Mouse (Mus musculus): ENCODE data around the gene Gm614. TPM values are rescaled to one million over a fixed set of nuclear protein-coding genes. Genes with fewer than 3 reads are reported as not detected.

The Gm614 gene
- polyA plus RNA-seq (2012; rRNA removed) = not detected in 2 replicates

- no peak within 1 kb of the TSS for H3K27ac ChIP-seq (ENCODE audit: insufficient read depth, low read length)
- TF ChIP-seq POLR2A (IDR thresholded peaks at IDR 0.05; ENCODE audit: borderline replicate concordance, insufficient read depth, low read length) (no peak), CTCF (IDR thresholded peaks at IDR 0.05; ENCODE audit: borderline replicate concordance, insufficient read depth, low read depth, low read length) (no peak)
Measured at GRCm38 (mm10) chrX:101263892-101264291, at the start of gene Gm614. Gene Gm614 (minus strand): TSS chrX:101263992.

DNA sequence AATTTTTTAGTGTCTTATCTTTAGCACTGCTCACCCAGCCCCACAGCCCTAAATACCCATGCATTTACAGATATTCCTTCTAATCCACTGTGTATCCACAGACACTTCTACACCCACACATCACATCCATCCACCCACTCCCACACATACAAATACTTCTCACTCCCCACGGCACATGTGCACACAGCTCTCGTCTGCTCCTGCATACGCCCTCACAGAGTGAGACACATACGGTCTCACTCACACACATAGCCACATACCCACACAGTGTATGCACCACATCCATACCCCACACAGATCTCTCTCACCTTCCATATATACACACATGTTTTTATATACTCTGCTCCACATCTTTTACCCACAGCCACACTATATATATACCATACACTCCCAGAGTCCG, 45.5 kb upstream of the Gm614 start:
- TF ChIP-seq CTCF (IDR thresholded peaks at IDR 0.05; ENCODE audit: borderline replicate concordance, insufficient read depth, low read depth, low read length) = no peak
- TF ChIP-seq POLR2A (IDR thresholded peaks at IDR 0.05; ENCODE audit: borderline replicate concordance, insufficient read depth, low read length) = no peak
- Histone ChIP-seq H3K27me3 (ENCODE audit: control insufficient read depth, insufficient read depth, low read length) (no peaks in the 10 kb centered on the region), H3K27ac (ENCODE audit: insufficient read depth, low read length) (no peak overlapping the region), H3K4me1 (ENCODE audit: control insufficient read depth, insufficient read depth, low read length) (peaks cover 19% of the 10 kb centered on the region), H3K4me3 (replicated peaks; ENCODE audit: insufficient read depth, low read depth, low read length) (no peak overlapping the region)
- no peak for DNase-seq
- 86% methylated on average over 5 of the region's 5 CpGs for WGBS

More at GRCm38 (mm10) chrX:101263892-101264291, at the start of gene Gm614:
- no peaks in the 10 kb centered on the region for H3K4me1 ChIP-seq (ENCODE audit: control insufficient read depth, insufficient read depth, low read length)
- H3K27me3 ChIP-seq (ENCODE audit: control insufficient read depth, insufficient read depth, low read length) = no peaks in the 10 kb centered on the region
- 88% methylated on average over 1 of the region's 1 CpGs for WGBS
- no peak for DNase-seq
- H3K4me3 ChIP-seq (replicated peaks; ENCODE audit: insufficient read depth, low read depth, low read length) = no peak within 1 kb of the TSS

- Histone ChIP-seq H3K4me1 (ENCODE audit: control insufficient read depth, insufficient read depth, low read length) (peaks cover 23% of the 10 kb centered on the region), H3K27me3 (ENCODE audit: control insufficient read depth, insufficient read depth, low read length) (no peaks in the 10 kb centered on the region), H3K27ac (ENCODE audit: insufficient read depth, low read length) (no peak overlapping the region; the same call in 1 of the 2 replicates), H3K4me3 (replicated peaks; ENCODE audit: insufficient read depth, low read depth, low read length) (no peak overlapping the region)
- 11% methylated on average over 2 of the region's 2 CpGs for whole genome bisulfite sequencing
- peak; percentile 44 to 68 for DNase-seq
- TF ChIP-seq POLR2A (IDR thresholded peaks at IDR 0.05; ENCODE audit: borderline replicate concordance, insufficient read depth, low read length) = no peak
- TF ChIP-seq CTCF (IDR thresholded peaks at IDR 0.05; ENCODE audit: borderline replicate concordance, insufficient read depth, low read depth, low read length) = no peak
Measured at GRCm38 (mm10) chrX:101304646-101305045, 40.9 kb upstream of the Gm614 start.

DNA sequence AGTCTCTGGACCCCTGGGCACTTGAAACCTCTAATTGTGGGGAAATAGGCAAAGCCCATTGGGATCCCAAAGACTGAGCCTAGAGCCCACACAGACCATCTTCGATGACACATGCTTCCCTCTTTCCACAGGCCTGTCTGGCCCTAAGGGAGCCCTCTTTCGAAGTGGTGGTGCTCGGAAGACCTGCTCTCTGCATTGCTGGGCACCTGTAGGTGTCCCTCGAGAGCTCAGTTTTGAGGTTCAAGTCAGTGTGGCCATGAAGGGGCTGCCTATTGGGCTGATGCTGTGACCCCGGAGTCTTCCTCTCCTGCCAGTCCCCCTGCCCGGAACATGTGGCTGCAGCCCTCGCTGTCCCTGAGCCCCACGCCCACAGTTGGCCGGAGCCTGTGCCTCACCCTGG, 37.9 kb upstream of the Gm614 start:
- peak overlapping the region; percentile 36 for H3K4me3 ChIP-seq (replicated peaks; ENCODE audit: insufficient read depth, low read depth, low read length)
- peak; percentile 27; the same call in 1 of the 2 replicates for TF ChIP-seq CTCF (IDR thresholded peaks at IDR 0.05; ENCODE audit: borderline replicate concordance, insufficient read depth, low read depth, low read length)
- TF ChIP-seq POLR2A (IDR thresholded peaks at IDR 0.05; ENCODE audit: borderline replicate concordance, insufficient read depth, low read length) = no peak
- H3K27me3 ChIP-seq (ENCODE audit: control insufficient read depth, insufficient read depth, low read length) = no peaks in the 10 kb centered on the region
- 24% methylated on average over 9 of the region's 9 CpGs for WGBS
- H3K4me1 ChIP-seq (ENCODE audit: control insufficient read depth, insufficient read depth, low read length) = peaks cover 21% of the 10 kb centered on the region
- DNase-seq = peak; percentile 42 to 45
- H3K27ac ChIP-seq (ENCODE audit: insufficient read depth, low read length) = no peak overlapping the region

- Histone ChIP-seq H3K27me3 (ENCODE audit: control insufficient read depth, insufficient read depth, low read length) (no peaks in the 10 kb centered on the region), H3K27ac (ENCODE audit: insufficient read depth, low read length) (peak overlapping the region; percentile 46; the same call in 1 of the 2 replicates), H3K4me3 (replicated peaks; ENCODE audit: insufficient read depth, low read depth, low read length) (peak overlapping the region; percentile 94), H3K4me1 (ENCODE audit: control insufficient read depth, insufficient read depth, low read length) (peaks cover 18% of the 10 kb centered on the region)
- TF ChIP-seq CTCF (IDR thresholded peaks at IDR 0.05; ENCODE audit: borderline replicate concordance, insufficient read depth, low read depth, low read length) = no peak
- TF ChIP-seq POLR2A (IDR thresholded peaks at IDR 0.05; ENCODE audit: borderline replicate concordance, insufficient read depth, low read length) = no peak
- 8% methylated on average over 13 of the region's 13 CpGs for WGBS
- peak; percentile 30 to 41 for DNase-seq
Measured at GRCm38 (mm10) chrX:101300427-101301030, 36.7 kb upstream of the Gm614 start.

- TF ChIP-seq POLR2A (IDR thresholded peaks at IDR 0.05; ENCODE audit: borderline replicate concordance, insufficient read depth, low read length) (no peak), CTCF (IDR thresholded peaks at IDR 0.05; ENCODE audit: borderline replicate concordance, insufficient read depth, low read depth, low read length) (no peak)
- DNase-seq = no peak
- Histone ChIP-seq H3K4me3 (replicated peaks; ENCODE audit: insufficient read depth, low read depth, low read length) (peak overlapping the region; percentile 94), H3K4me1 (ENCODE audit: control insufficient read depth, insufficient read depth, low read length) (peaks cover 14% of the 10 kb centered on the region; the same call in 1 of the 2 replicates), H3K27ac (ENCODE audit: insufficient read depth, low read length) (peak overlapping the region; percentile 86), H3K27me3 (ENCODE audit: control insufficient read depth, insufficient read depth, low read length) (no peaks in the 10 kb centered on the region)
- 2% methylated on average over 13 of the region's 13 CpGs for WGBS
Measured at GRCm38 (mm10) chrX:101299473-101300426, 36.0 kb upstream of the Gm614 start.

- 7% methylated on average over 21 of the region's 24 CpGs for WGBS
- DNase-seq = peak; percentile 65 to 71
- peak within 1 kb of the TSS; percentile 94 for H3K4me3 ChIP-seq (replicated peaks; ENCODE audit: insufficient read depth, low read depth, low read length)
- TF ChIP-seq CTCF (IDR thresholded peaks at IDR 0.05; ENCODE audit: borderline replicate concordance, insufficient read depth, low read depth, low read length) = no peak
- TF ChIP-seq POLR2A (IDR thresholded peaks at IDR 0.05; ENCODE audit: borderline replicate concordance, insufficient read depth, low read length) = peak; percentile 56; the same call in 1 of the 2 replicates
- H3K27me3 ChIP-seq (ENCODE audit: control insufficient read depth, insufficient read depth, low read length) = no peaks in the 10 kb centered on the region
- H3K4me1 ChIP-seq (ENCODE audit: control insufficient read depth, insufficient read depth, low read length) = peaks cover 7% of the 10 kb centered on the region; the same call in 1 of the 2 replicates
- peak within 1 kb of the TSS; percentile 86 for H3K27ac ChIP-seq (ENCODE audit: insufficient read depth, low read length)
Measured at GRCm38 (mm10) chrX:101299055-101299454, 35.3 kb upstream of the Gm614 start, which contains the start of gene Nlgn3. Gene Nlgn3 (plus strand): TSS chrX:101299168.
